In the genomic region with DNA sequence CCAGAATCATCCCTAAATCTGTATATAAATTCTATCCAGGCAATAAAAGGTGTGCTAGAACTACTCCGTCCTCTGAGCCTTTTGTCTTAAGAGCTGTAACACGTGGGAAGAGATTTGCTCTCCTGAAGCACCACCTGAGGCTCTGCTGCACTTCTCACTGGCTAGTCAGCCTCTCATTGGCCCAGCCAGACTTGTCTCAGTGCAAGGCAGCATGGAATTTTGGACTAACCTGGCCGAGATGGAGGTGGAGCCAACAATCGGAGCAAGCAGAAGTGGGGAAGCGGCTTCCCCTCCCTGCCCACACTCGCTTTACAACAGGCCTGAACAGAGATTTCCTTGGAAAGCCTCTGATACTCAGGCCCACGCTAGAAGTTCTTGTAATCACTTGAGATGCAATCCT, we compare ENCODE assay signal across 13 mouse cellular contexts.
"Had no signal": no experiment of that assay in that cellular context is flagged by ENCODE, and none has a peak within 500 bp of the region (broad histone marks: within the 10 kb centered on the region; RNA-seq: fewer than 3 reads in every experiment).

No protein-coding gene starts in this region.

- H3K9me3 ChIP-seq: limb, embryonic 13.5 days; liver, embryonic 15.5 days; midbrain, embryonic 13.5 days had no signal

- ATAC-seq: inflammation-experienced regulatory T-cells, adult 6 months; intestine, postnatal 0 days; midbrain, embryonic 13.5 days had no signal

- H3K36me3 ChIP-seq: limb, embryonic 13.5 days; liver, embryonic 15.5 days; midbrain, embryonic 13.5 days had no signal

- H3K4me2 ChIP-seq: limb, embryonic 13.5 days; liver, embryonic 15.5 days; midbrain, embryonic 13.5 days had no signal

- H3K27me3 ChIP-seq: limb, embryonic 13.5 days; liver, embryonic 15.5 days; midbrain, embryonic 13.5 days had no signal

- H3K27ac ChIP-seq: kidney, postnatal 0 days; layer of hippocampus, adult 2 months; limb, embryonic 13.5 days; liver, embryonic 15.5 days; midbrain, embryonic 13.5 days had no signal

- H3K4me3 ChIP-seq: layer of hippocampus, adult 2 months; limb, embryonic 13.5 days; liver, embryonic 15.5 days; midbrain, embryonic 13.5 days had no signal

- DNase-seq: kidney, adult 9 months; kidney, postnatal 36 days; left cerebral cortex, postnatal 4 days; right cerebral cortex, postnatal 25 days; thymus, adult 18-20 months; thymus, postnatal 14 days had no signal

- H3K4me1 ChIP-seq: liver, embryonic 15.5 days; midbrain, embryonic 13.5 days had no signal

- H3K9ac ChIP-seq: limb, embryonic 13.5 days; liver, embryonic 15.5 days; midbrain, embryonic 13.5 days had no signal
